Mouse (Mus musculus): ENCODE results near the gene F5.
"Not testable (repeated sequence)": the region's sequence is repeated elsewhere in the genome, so short reads cannot be mapped to it uniquely, and the experiment has no call there.

The F5 gene

DNA sequence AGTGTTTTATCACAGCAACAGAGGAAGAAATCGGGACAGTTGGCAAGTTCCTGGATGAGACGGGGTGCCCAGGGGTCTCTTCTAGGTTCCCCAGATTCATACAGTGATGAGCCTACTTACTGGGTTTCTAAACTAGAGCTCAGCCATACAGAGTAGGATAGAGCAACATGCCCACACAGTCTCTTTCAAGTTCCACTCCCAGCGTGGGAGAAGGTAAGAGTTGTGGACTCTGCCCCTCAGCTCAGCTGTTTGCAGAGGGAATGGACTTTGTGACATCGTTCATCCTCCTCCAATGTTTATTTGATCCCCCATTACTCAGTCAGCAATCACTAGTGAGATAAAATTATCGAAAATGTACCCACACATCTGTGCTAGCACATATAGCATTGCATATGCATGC, 11.1 kb downstream of the F5 start:
- DNase-seq = peak; percentile 41 to 42

DNA sequence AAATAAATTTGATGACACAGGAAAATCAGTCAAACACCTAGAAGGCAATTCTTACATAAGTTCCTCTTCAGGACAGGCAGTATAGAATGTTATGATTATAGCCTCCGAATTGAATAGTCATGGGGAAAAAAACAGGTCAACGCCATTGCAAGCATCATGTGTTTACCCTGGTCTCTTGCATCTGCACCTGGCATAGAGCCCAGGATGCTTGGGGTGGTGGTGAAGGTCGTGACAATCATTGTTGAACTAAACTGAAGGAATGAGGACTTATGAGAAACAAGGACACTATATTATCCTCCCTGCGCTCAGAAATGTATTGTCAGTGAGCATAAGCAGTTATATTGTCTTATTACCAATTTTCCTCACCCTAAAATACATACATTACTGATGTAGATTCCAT, 17.2 kb downstream of the F5 start:
- no peak for DNase-seq

DNA sequence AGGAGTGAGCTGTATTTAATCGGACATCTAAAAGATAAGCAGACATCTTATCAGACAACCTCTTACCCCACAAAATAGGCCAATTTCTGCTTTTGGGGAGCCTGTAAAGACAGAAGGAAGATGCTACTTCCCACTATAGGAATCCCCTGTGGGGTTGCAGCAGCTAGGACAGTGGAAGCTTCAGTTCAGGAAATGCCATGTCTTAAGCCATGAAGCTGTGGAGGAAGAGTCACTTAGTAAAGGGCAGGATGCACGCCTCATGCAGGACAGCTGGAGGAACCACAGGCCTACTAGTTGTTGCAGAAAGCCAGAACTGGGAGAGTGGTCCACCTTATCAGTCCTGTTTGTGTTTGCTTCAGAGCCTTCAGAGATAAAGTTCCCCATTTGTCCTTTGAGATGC, 18.8 kb downstream of the F5 start:
- DNase-seq = no peak

DNA sequence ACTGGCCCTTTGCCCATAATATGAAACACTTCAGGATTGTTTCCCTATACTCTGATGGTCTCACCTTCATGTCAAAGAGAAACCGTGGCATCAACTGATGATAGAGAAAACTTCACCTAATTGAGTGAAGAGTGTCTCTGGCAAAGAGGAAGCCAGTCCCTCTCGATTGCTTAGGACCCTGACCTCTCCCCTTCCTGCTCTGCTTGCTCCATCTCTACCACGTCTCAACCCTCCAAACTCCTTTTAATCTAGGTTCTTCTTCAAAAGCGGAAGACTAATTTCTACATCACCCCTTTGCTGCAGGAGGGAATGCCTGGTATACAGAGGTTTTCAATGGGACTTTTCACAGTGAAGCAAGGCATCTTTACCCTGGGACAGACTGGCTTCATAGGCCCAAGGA, 21.5 kb downstream of the F5 start:
- no peak for DNase-seq

DNA sequence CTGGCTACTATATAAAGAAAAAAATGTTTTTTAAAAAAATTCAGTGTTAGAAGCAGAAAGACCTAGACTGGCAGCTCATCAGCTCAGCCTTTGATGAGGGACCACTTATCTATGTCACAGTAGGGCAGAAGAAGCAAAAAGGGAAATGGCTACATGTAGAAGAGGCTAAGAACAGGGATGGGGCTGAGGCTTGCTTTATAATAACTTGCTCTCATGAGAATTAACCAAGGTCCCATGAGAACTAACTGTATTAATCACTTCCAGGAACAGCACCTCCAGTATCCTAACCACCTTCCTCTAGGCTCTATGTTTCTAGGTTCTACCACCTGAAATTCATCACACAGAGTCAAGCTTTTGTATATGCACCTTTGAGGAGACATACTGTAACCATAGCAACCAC, 25.2 kb downstream of the F5 start:
- DNase-seq = no peak

DNA sequence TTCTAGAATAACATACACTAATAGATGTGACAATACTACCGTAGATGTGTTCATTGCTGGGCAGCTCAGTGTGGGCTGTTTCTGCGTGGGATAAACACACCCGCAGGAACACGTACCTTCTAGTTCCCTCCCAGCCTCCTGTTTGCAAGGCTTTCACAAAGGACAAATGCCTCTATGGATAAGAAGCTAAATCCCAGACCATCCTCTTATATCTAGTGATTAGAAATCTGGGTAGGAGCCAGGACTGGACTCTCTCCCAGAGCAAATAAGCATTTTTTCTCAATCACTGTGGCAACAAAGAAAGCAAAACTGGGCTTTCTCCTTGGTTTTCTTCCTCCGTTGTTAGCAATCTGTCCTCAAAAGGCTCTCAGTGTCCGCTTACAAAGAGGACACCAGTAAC, 26.8 kb downstream of the F5 start:
- no peak for DNase-seq

DNA sequence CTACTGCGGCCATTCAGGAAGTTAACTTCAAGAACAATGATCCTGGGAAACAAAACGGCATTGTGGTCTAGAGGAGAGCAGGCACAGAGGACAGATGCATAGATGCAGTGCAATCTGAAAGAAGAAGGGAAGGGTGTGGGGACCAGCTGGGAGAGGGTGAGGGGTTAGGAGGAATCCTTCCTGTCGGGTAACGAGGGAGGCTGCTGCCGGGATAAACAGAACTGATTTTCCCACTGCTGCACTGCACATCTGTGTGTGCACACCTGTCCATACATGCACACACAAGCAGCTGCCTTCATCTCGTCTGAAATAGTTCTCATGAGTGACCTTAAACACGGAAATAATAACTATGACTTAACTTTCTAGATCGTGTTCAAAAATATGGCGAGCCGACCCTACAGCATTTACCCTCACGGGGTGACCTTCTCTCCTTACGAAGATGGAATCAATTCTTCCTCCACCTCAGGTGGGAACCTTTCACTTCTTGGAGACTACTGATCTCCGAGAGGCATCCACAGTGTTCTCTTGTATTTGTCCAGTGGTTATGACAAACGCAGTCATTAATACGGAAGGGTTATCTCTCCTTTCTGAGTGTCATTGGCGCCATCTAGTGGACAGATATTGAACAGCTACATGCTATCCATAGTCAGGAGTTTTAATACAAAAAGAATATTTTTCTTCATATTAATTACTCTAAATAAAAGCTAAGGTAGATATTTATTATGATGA, 32.7 kb downstream of the F5 start:
- peak; percentile 12 to 39 for DNase-seq

DNA sequence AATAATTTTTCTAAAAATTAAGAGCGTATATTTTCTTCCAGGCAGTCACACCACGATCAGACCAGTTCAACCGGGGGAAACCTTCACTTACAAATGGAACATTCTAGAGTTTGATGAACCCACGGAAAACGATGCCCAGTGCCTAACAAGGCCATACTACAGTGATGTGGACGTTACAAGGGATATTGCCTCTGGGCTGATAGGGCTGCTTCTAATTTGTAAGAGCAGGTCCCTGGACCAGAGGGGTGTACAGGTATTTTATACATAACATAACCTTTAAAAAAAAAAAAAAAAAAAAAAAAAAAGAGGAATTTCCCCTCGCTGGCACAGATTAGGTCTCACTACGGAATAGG, 33.2 kb downstream of the F5 start:
- no peak for DNase-seq

DNA sequence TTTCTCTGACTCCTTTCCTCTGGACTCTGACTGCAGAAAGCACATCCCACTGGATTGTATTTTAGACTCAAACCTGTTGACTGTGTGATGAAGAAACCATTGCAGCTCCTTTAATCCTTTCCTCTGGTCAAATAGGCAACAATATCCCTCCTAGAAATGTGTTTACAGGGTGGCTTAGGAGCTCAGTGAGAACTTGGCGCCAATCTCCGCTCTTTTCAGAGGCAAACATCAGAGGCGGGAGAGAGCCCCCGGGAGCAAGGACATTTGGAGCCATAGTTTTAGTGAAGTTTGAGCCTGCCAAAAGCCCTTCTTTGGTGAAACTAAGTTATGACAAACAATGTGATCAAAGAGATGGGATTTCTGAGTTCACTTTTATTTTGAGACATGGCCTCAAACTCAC, 33.7 kb downstream of the F5 start:
- no peak for DNase-seq

DNA sequence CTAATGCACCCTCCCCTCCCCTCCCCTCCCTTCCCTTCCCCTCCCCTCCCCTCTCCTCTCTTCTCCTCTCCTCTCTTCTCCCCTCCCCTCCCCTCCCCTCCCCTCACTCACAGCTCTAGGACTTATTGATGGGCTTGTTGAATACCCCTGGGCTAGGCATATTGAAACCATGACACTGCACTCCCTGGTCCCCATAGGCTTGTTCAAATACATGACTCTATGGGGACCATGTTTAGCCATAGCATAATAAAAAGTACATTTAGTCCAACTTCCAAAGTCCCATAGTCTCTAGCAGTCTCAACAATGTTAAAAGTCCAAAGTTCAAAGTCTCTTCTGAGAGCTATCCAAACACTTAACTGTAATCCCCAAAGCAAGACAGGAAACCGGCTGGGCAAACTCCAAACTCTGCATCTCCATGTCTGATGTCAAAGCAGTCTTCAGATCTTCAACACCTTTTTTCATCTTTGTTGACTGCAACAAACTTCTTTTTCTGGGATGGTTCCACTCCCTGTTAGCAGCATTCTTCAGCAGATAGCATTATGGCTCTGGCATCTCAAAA, 35.4 kb downstream of the F5 start:
- DNase-seq = peak; percentile 15 to 43

DNA sequence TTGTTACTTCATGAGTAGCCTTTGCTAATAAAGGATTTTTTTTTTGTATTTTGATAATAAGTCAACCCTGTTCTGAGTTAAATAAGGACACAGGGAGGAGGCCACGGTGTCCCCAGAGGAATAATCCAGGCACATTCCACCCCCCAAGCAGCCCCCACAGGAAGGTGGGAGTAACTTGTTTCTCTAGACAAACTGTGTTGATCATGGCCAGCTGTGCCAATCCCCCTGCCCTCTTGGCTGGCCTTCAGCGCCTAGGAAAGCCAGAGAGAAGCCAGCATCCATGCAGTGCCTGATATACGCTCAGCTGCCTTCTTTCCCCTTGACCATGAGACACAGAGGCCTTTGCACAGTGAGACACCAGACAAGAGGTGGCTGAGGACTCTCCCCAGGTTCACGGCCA, 47.9 kb downstream of the F5 start:
- no peak for DNase-seq

DNA sequence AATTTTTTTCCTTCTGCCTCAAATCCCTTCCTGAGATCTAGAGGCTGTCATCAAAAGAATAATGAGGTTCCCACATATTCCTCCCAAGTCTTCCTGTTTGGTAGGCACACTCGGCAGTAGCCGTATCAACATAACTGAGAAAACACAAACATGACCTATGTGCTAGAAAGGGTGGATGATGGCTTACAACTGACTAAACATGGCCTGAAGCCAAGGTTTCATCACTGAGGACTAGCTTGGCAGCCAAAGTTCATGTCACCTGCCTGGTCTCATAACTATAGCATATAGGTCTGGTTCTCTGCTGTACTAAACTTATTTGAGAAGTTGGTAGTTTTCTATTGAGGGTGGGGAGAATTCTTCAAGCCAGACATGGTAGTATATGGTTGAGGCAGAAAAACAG, 56.8 kb downstream of the F5 start:
- DNase-seq = no peak

DNA sequence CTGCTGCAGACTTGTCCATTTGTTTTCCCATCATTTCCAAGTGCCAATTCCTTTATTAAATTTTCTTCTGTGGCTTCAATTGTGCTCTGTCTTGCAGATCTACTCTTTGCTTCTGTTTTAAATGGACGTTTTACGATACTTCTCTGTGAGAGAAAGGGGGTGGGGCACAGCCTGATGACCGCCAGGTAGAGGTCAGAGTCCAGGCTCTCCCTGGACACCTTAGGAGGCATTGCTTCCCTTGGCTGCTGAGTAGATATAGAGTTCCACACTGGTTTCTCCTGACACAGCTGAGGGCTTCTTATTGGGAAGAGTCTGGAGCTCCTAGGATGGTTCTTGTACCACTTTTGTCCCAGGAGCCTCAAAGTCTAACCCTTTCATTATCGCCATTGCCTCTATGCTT, 59.3 kb downstream of the F5 start:
- peak; percentile 9 to 16 for DNase-seq

DNA sequence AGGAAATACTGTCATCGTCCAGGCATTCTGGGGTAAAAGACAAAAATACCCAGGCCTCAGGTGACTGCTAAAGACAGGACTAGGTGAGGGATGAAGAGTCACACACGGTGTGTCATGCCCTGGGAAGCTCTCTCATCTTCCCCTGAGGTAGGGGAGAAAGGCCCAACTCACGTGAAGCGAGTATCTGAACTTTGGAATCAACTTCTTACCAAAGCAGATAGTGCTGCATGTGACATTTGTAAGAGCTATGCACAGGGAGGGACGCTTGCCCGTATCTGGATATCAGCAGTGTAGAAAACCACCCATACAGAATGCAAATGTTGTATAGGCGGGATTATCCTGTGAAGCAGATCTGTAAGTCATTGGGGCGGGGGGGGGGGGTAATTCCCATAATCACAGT, 61.0 kb downstream of the F5 start:
- DNase-seq = peak in 1 of 2 experiments; percentile 14

DNA sequence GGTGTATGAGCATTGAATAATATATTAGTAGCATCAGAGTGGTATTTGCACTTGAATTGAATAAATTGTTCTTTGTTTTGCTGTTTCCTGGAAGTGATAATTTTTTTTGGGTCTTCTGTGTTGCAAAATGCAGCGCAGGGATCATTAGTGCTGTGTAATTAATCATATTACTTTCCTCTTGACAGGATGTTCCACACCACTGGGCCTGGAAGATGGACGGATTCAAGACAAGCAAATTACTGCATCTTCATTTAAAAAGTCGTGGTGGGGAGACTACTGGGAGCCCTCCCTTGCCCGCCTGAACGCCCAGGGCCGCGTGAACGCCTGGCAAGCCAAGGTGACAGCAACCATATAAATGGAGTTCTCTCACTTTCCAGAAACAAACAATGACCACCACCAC, 62.6 kb downstream of the F5 start:
- no peak for DNase-seq

DNA sequence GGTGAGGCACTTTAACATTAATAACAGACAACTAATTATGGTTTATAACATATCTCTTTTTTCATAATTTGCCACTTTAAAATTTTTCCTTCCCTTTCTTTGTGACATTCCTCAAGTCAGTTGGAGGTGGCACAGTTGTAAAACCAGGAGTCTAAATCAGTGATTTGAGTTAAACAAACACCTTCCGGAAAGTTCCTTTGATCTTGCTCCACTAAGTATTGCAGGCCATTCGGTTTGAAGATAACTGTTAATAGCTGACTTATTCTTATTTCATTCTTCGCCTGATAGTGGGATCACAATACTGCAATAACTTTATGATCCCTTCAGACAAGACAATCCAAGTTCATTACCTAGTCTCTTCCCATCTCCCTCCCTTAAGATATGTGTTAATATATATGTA, 63.5 kb downstream of the F5 start:
- DNase-seq = no peak

DNA sequence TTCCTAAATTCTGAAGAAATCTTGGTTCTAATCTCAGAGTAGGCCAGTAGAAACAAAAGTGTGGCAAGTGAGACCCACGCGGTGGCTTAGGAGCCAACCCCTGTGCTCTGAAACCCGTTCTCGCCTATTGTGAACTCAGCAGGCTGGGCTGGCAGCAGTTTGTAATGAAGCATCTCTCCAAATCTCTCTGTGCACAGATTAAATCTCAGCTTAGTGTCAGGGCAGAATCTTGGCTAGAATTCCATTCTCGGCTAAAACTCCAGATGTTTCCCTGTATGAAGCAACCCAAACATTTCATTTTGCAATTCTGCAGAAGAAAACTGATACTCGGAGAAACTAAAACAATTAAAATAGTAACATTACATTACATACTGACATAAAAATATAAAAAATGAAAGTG, 63.9 kb downstream of the F5 start:
- DNase-seq = no peak

DNA sequence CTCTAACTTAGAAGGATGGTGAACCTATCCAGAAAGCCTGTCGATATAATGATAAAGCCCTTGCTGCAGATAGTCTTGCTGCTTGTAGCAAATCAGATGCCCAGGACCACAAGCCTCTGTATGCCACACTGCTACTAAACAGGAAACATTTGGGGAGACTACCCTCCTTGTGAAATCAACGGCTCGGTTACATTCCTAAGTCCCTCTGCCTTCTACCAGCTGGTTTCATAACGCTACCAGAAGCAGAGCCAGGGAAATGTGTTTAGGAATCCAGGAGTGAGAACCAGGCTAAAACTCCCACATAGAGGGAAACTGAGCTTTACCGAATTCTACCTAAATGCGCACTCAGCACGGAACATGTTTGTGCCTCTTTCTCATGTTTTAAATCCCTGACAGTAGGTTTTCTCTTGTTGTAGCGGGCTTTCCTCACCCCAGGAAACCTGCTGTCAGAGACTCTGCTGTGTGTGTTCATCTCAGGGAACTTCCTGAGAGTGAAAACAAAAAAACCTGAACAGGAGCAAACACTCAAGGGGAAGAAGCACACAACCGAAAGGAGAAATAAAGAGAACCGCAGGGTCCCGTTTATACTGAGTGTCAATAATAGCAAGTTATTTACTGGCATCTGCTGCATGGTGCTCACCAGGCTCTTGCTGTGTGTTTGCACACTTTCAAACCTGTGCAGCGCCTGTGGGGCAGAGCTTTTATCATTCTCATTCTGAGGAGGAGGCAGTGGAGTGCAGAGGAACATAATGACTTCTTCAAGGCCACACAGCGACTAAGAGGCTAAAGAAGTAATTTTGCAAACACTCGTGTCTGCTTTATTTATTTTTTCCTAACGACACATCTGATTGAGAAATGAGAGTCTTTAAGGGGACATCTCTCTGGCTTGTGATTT, 66.4 kb downstream of the F5 start:
- no peak for DNase-seq

DNA sequence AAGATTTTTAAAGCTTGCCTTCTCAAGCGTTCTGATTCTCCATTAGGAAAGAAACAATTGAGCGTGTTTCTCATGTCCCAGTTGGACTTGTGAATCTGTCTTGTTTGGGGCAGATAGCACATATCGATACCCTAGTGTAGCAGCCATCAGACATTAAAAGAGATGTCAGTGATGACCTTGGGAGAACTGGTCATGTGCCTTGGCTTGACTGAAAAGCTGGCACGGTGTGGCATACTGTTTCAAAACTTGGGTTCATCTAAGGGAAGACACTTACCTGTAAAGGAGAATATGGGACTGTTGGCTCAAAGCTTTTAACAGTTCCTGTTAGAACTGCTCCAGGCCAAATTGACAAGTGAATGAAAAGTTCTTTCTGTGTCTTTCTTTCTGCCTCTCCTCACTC, 68.6 kb downstream of the F5 start:
- DNase-seq = no peak

DNA sequence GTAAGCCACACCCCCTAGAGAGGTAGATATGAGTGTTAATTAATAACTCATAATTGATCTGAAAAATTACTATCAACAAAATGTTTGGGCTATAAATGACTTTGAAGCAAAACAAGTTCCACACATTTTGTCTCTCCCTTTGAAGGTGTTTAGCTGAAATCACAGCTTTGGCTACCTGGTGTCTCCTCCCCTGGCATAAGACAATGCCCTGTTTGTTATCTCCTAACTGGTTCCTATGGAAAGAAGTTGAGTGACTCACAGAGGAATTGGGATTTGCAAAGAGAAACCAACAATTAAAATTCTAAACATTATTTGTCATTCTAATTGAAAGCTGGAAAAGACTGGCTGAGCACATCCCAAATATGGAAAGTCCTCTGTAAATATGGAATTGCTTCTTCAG, 71.5 kb downstream of the F5 start:
- no peak for DNase-seq

DNA sequence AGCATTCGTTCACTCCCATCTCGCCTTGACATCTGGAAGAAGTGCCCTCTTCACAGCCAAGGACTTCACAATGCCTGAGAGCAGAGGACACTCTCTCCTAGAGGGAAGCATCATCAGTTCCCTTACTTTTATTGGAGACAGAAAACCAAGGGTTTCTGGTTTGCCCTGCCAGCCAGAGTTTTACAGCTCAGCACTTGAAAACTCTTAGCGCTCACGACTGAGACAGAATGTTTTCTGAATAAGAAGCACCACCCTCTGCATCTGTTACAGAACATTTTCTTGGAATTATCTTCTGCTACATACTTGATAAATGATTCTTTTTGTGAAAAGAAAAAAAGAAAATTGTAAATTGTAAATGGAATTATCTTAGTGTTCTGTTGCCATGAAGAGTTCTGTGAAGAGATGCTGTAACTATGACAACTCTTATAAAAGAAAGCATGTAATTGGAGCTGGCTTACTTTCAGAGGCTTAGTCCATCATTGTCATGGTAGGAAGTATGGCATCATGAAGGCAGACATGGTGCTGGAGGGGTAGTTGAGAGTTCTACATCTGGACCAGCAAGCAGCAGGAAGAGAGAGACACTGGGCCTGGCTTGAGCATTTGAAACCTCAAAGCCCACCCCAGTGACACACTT, 80.4 kb downstream of the F5 start:
- not testable (repeated sequence) for DNase-seq

DNA sequence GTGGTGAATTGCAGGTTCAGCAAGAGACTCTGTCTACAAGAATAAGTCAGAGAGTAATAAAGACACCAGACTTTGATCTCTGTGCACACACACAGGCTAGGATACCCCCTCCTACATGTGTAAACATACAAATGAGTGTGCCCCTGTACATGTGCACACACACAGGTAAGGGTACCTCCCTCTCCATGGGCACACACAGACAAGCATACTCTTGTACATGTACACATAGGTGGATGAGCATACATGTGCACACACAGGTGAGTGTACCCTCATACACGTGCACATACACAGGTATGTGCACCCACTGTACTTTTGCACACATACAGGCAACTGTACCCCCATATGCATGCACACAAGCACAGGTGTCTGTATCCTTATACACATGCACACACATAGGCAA, 81.8 kb downstream of the F5 start:
- DNase-seq = no peak

DNA sequence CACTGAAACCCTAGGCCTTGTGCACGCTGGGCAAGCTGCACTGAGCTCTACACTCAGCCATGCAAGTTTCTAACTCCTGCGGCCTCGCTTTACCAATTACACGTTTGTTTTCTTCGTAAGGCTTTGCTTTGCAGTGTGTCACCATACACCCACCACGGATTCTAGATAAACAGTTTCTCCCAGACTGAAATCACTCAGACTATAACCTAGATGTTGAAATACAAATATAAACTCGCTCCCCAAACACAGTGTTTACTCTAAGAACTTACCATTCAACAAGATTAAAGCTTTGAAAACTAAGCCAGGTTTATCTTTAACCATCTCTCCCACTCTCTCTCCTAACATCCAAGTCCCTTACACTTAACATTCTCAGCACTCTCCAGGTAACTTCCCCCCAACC, 83.4 kb downstream of the F5 start:
- DNase-seq = no peak

DNA sequence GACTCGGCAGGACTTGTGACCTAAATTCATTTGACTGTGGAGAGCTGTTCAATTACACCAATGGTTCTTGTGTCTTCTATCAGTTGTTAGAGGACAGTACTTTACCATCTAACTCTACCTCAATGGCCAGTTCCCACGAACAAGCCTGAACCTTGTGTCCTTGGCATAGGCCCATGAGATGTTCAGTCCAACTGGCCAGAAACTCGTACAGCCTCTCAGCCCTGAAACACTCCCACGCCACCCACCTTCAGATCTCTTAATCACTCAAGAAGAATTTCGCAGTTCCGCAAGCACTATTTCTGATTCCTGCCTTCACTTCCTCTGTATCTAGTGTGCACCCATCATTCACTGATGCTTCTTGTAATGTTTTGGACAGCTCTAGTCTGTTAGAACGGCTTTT, 84.4 kb downstream of the F5 start:
- DNase-seq = no peak

Data from kidney, adult 8-10 months (tissue).